Mouse (Mus musculus) embryonic facial prominence, embryonic 13.5 days (tissue): ENCODE measurements at regions not wholly inside any gene's neighbourhood (a gene's known extent, or its start where the extent isn't known, plus 50 kb on each side); places are given as distances from the start of the nearest gene placed in this dataset.

ENCODE experiments used
- ATAC-seq: fragments of 200-750 bp; cut with Nextera tagmentation; 2 replicates; pipeline ENCODE4 v1.8.0; 2017; ENCODE audit warnings: low read depth; ENCODE audit not compliant: insufficient number of reproducible peaks, insufficient read depth, low FRiP score, low TSS enrichment
- H3K27ac ChIP-seq: fragments of 300-500 bp; sonication (generic); 2 replicates; pipeline ENCODE4 v1.5.1; 2015; ENCODE audit warnings: moderate library complexity, mild to moderate bottlenecking, inconsistent platforms
- H3K27me3 ChIP-seq: fragments of 300-500 bp; sonication (generic); 2 replicates; pipeline ENCODE4 v1.6.1; 2015; ENCODE audit warnings: mild to moderate bottlenecking, inconsistent platforms
- H3K36me3 ChIP-seq: fragments of 300-500 bp; sonication (generic); 2 replicates; pipeline ENCODE4 v1.6.1; 2015; ENCODE audit warnings: mild to moderate bottlenecking, inconsistent platforms
- H3K4me1 ChIP-seq: fragments of 300-500 bp; sonication (generic); 2 replicates; pipeline ENCODE4 v1.6.1; 2015; ENCODE audit warnings: inconsistent platforms
- H3K4me2 ChIP-seq: fragments of 300-500 bp; sonication (generic); 2 replicates; pipeline ENCODE4 v1.6.1; 2015; ENCODE audit warnings: moderate library complexity, mild to moderate bottlenecking, inconsistent platforms
- H3K4me3 ChIP-seq: fragments of 300-500 bp; sonication (generic); 2 replicates; pipeline ENCODE4 v1.5.1; 2015; ENCODE audit warnings: mild to moderate bottlenecking, inconsistent platforms
- H3K9ac ChIP-seq: fragments of 300-500 bp; sonication (generic); 2 replicates; pipeline ENCODE4 v1.6.1; 2015; ENCODE audit warnings: mild to moderate bottlenecking, inconsistent platforms
- H3K9me3 ChIP-seq: fragments of 300-500 bp; sonication (generic); 2 replicates; pipeline ENCODE4 v1.6.1; 2016; ENCODE audit warnings: inconsistent platforms
- WGBS: fragments of 180-500 bp; shearing (Covaris S2); methylation state at CpG from one replicate; pipeline ENCODE4 v1.1.7; 2015; ENCODE audit warnings: mixed read lengths; 5-methylcytosine and 5-hydroxymethylcytosine counted together

DNA sequence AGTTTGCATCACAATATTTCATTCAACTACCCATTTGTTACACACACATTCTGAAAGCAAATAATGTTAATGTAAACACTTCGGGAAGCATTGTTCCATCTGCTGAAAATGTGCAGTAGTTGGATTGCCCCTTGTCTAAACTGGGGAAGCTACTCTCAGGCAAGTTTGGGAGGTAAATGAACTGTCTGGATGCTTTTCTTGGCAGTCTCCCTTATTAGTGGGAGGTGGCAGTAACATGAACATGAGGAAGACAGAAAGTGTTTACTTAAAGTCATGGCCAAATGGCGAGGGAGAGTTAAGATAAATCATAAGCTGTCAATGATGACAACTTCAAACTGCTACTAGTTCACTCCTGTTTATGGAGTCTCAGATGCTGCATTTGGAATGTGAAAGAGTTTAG is 332.0 kb downstream of the Osr1 start:
- Histone ChIP-seq H3K4me3 (no peak overlapping the region), H3K27me3 (no peaks in the 10 kb centered on the region), H3K9me3 (no peaks in the 10 kb centered on the region), H3K4me1 (no peaks in the 10 kb centered on the region), H3K27ac (no peak overlapping the region), H3K36me3 (no peaks in the 10 kb centered on the region), H3K9ac (no peak overlapping the region), H3K4me2 (no peak overlapping the region)
- no peak for ATAC-seq
- WGBS = 81% methylated on average over 2 of the region's 2 CpGs

- no peak for ATAC-seq
- Histone ChIP-seq H3K36me3 (no peaks in the 10 kb centered on the region), H3K27me3 (no peaks in the 10 kb centered on the region), H3K4me2 (no peak overlapping the region), H3K4me1 (no peaks in the 10 kb centered on the region), H3K9me3 (no peaks in the 10 kb centered on the region), H3K4me3 (no peak overlapping the region), H3K27ac (no peak overlapping the region), H3K9ac (no peak overlapping the region)
- WGBS = 61% methylated on average over 2 of the region's 2 CpGs
These were observed 333.9 kb downstream of the Osr1 start for GRCm38 (mm10) chr12:9903702-9904231.

DNA sequence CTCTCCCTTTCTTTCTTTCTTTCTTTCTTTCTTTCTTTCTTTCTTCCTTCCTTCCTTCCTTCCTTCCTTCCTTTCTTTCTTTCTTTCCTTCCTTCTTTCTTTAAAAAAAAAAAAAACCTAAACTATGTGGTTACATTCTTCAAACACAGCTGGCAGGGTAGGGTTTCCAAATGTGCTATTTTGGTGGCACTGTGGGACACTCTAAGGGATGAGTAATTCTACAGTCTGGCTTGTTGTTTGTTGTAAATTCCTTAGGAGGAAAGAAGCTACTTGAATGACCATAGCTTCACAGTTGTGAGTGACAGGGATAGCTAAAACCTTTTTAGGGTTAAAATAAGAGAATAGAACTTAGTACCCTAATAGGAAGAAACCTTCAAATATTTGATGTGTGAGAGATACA is 342.4 kb downstream of the Osr1 start:
- no peak overlapping the region for H3K9ac ChIP-seq
- no peaks in the 10 kb centered on the region for H3K27me3 ChIP-seq
- H3K4me1 ChIP-seq = no peaks in the 10 kb centered on the region
- H3K36me3 ChIP-seq = no peaks in the 10 kb centered on the region
- H3K4me2 ChIP-seq = no peak overlapping the region
- no peak for ATAC-seq
- no peak overlapping the region for H3K27ac ChIP-seq
- H3K4me3 ChIP-seq = no peak overlapping the region
- no peaks in the 10 kb centered on the region for H3K9me3 ChIP-seq

DNA sequence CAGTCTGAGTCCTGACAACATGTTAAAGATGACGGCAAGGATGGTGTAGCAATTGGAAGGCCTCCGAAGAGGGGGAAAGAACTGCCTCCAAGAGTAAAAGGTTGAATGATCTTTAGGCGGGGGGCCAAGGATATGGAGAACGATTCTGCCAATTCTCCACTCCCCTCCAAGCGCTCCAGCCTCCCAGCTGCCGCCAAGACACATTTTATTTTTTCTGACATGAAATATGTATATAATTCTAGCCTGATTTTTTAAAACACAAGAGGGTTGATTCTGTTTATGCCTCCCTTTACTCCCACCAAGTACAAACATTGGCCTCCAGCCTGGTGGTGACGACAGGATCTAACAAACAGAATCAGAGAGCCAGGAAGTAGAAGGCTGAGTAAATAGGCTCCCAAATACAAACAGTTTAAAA is 345.8 kb downstream of the Osr1 start:
- no peaks in the 10 kb centered on the region for H3K36me3 ChIP-seq
- 58% methylated on average over 7 of the region's 7 CpGs for WGBS
- ATAC-seq = no peak

DNA sequence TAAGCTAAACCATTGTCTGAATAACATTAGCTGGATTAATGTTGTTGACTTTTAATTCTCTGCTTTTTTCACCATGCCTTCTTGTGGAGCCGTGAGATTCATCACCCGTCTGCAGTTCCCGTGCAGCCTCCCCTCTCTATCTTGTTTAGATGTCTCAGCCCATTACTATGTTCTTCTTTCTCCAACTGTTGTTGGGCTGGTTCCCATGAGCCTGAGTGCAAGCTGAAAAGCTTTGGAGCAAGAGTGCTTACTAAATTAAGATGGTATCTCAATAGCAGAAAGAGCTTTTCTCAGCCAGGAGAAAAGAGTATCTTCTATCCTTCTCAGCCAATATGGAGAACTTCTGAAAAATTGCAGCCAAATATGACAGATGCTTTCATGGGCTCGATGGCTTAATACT is 348.1 kb downstream of the Osr1 start:
- no peaks in the 10 kb centered on the region for H3K36me3 ChIP-seq
- H3K27ac ChIP-seq = no peak overlapping the region
- no peak for ATAC-seq
- H3K4me1 ChIP-seq = no peaks in the 10 kb centered on the region
- no peak overlapping the region for H3K9ac ChIP-seq
- H3K4me2 ChIP-seq = no peak overlapping the region
- WGBS = 87% methylated on average over 4 of the region's 4 CpGs
- no peaks in the 10 kb centered on the region for H3K9me3 ChIP-seq
- no peak overlapping the region for H3K4me3 ChIP-seq
- H3K27me3 ChIP-seq = no peaks in the 10 kb centered on the region

More for the DNA sequence above, 345.8 kb downstream of the Osr1 start:
- H3K9me3 ChIP-seq = no peaks in the 10 kb centered on the region
- no peak overlapping the region for H3K4me2 ChIP-seq
- H3K9ac ChIP-seq = no peak overlapping the region
- no peak overlapping the region for H3K27ac ChIP-seq
- H3K4me1 ChIP-seq = no peaks in the 10 kb centered on the region
- no peak overlapping the region for H3K4me3 ChIP-seq
- no peaks in the 10 kb centered on the region for H3K27me3 ChIP-seq

- Histone ChIP-seq H3K36me3 (no peaks in the 10 kb centered on the region), H3K4me1 (no peaks in the 10 kb centered on the region), H3K27ac (no peak overlapping the region), H3K27me3 (no peaks in the 10 kb centered on the region), H3K4me2 (no peak overlapping the region), H3K9me3 (no peaks in the 10 kb centered on the region), H3K4me3 (no peak overlapping the region), H3K9ac (no peak overlapping the region)
- ATAC-seq = no peak
- WGBS = 73% methylated on average over 3 of the region's 3 CpGs
These were observed 349.1 kb downstream of the Osr1 start for GRCm38 (mm10) chr12:9919007-9919406.

- H3K36me3 ChIP-seq = no peaks in the 10 kb centered on the region
- no peak overlapping the region for H3K4me3 ChIP-seq
- WGBS = 74% methylated on average over 4 of the region's 4 CpGs
- H3K27ac ChIP-seq = no peak overlapping the region
- no peaks in the 10 kb centered on the region for H3K9me3 ChIP-seq
- no peaks in the 10 kb centered on the region for H3K4me1 ChIP-seq
- no peak overlapping the region for H3K9ac ChIP-seq
- no peak for ATAC-seq
- H3K27me3 ChIP-seq = no peaks in the 10 kb centered on the region
- H3K4me2 ChIP-seq = no peak overlapping the region
These were observed 349.5 kb downstream of the Osr1 start for GRCm38 (mm10) chr12:9919433-9919832.

GRCm38 (mm10) chr12:9920401-9920800 is 350.5 kb downstream of the Osr1 start:
- H3K27me3 ChIP-seq = no peaks in the 10 kb centered on the region
- H3K4me2 ChIP-seq = no peak overlapping the region
- no peaks in the 10 kb centered on the region for H3K9me3 ChIP-seq
- H3K4me3 ChIP-seq = no peak overlapping the region
- no peak overlapping the region for H3K9ac ChIP-seq
- no peaks in the 10 kb centered on the region for H3K36me3 ChIP-seq
- 80% methylated on average over 2 of the region's 2 CpGs for WGBS
- no peak for ATAC-seq
- H3K4me1 ChIP-seq = no peaks in the 10 kb centered on the region
- H3K27ac ChIP-seq = no peak overlapping the region

DNA sequence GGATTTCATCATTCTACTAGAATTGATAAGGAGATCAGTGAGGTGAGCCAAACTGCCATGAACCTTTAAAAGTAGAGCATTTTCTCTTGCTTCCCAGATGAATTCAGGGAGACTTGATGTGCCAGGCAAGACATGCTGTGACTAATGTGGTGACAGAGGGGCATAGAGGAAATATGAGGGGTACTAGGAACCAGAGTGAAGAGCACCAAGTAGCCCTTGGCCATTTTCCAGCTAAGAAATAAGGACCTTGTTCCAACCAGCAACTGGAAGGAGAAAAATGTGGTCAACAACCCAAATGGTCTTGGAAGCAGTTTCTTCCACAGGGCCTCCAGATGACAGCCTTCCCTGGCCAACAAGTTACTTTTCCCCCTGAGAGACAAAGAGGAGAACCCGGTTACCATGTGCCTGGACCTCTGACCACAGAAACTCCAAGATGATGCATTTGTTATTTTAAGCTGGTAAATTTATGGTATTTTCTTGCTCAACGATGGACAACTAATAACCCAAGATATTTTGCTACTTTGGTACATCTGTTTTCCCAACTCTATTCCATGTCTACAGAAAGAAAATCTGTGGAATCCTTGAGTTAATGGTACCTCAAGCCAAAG is 351.8 kb downstream of the Osr1 start:
- WGBS = 90% methylated on average over 2 of the region's 2 CpGs
- H3K9ac ChIP-seq = no peak overlapping the region
- H3K9me3 ChIP-seq = no peaks in the 10 kb centered on the region
- no peaks in the 10 kb centered on the region for H3K27me3 ChIP-seq
- no peak for ATAC-seq
- H3K27ac ChIP-seq = no peak overlapping the region
- no peaks in the 10 kb centered on the region for H3K4me1 ChIP-seq
- no peak overlapping the region for H3K4me2 ChIP-seq
- H3K36me3 ChIP-seq = no peaks in the 10 kb centered on the region
- no peak overlapping the region for H3K4me3 ChIP-seq

GRCm38 (mm10) chr12:9924561-9924960 is 354.6 kb downstream of the Osr1 start:
- Histone ChIP-seq H3K9ac (no peak overlapping the region), H3K4me2 (no peak overlapping the region), H3K4me1 (no peaks in the 10 kb centered on the region), H3K27ac (no peak overlapping the region), H3K9me3 (no peaks in the 10 kb centered on the region), H3K27me3 (no peaks in the 10 kb centered on the region), H3K4me3 (no peak overlapping the region), H3K36me3 (no peaks in the 10 kb centered on the region)
- ATAC-seq = no peak
- WGBS = 82% methylated on average over 3 of the region's 3 CpGs

DNA sequence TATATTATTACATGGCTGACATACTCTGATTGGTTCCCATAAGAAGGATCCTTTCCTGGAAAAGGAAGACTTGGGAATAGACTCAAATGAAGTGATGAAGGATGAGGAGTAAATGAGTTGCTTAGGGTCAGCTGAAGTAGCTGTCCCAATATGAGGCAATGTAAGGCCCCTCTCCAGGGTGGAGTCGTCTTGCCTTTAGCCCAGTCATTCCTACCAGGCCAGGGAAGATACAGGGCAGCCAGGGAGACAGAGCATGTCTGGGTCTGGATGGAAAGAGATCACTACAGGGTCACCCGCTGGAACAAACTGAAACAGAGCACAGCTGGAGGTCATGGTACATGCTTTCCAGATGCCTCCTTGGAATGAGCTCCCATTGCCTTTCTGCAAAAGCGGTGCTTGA is 364.2 kb downstream of the Osr1 start:
- Histone ChIP-seq H3K36me3 (no peaks in the 10 kb centered on the region), H3K9me3 (no peaks in the 10 kb centered on the region), H3K27ac (no peak overlapping the region), H3K4me1 (no peaks in the 10 kb centered on the region), H3K4me3 (no peak overlapping the region), H3K4me2 (no peak overlapping the region), H3K27me3 (no peaks in the 10 kb centered on the region), H3K9ac (no peak overlapping the region)
- 69% methylated on average over 3 of the region's 3 CpGs for WGBS
- ATAC-seq = no peak

GRCm38 (mm10) chr12:9941357-9941756 is 371.4 kb downstream of the Osr1 start:
- 35% methylated on average over 1 of the region's 1 CpGs for WGBS
- ATAC-seq = no peak

More at GRCm38 (mm10) chr12:9941357-9941756, 371.4 kb downstream of the Osr1 start:
- H3K4me2 ChIP-seq = no peak overlapping the region
- no peaks in the 10 kb centered on the region for H3K9me3 ChIP-seq
- no peak overlapping the region for H3K4me3 ChIP-seq
- H3K27me3 ChIP-seq = no peaks in the 10 kb centered on the region
- no peaks in the 10 kb centered on the region for H3K36me3 ChIP-seq
- H3K9ac ChIP-seq = no peak overlapping the region
- no peaks in the 10 kb centered on the region for H3K4me1 ChIP-seq
- H3K27ac ChIP-seq = no peak overlapping the region
